Mouse (Mus musculus) lung, postnatal 4 days (tissue): Measurements from ENCODE around the gene Fkbp11.
A peak's percentile ranks its signal among the peaks of the same experiment; 100 is the strongest.

Experiments
- DNase-seq, 2 experiments: peaks; one replicate each; pipeline ENCODE4 v3.0.0; 2021

The Fkbp11 gene

DNA sequence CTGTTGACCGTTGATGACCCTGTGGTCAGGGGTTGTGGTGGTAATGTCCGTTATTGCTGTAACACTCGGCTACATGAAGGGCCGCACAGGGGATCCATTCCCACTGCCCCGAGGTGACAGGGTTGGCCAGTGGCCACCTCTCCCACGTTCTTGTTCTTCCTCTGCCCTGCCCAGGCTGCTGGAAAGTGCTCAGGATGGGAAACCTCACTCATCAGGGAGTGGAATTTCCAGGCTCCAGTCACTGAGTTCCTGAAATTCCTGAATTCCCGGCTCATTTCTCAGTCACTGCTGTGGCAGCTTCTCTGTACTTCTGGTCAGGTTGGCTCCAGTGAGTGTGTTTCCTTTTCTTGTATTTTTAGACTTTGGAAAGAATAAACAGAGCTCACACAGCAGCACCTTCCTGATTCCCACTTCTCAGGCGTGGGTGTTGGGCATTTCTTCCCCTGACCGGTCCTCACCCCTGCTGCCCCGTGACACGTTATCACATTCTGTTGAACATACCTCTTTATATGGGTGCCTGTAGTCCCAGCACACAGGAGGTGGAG lies 35.8 kb downstream of the Fkbp11 start:
- peak; percentile 43 to 72 for DNase-seq

DNA sequence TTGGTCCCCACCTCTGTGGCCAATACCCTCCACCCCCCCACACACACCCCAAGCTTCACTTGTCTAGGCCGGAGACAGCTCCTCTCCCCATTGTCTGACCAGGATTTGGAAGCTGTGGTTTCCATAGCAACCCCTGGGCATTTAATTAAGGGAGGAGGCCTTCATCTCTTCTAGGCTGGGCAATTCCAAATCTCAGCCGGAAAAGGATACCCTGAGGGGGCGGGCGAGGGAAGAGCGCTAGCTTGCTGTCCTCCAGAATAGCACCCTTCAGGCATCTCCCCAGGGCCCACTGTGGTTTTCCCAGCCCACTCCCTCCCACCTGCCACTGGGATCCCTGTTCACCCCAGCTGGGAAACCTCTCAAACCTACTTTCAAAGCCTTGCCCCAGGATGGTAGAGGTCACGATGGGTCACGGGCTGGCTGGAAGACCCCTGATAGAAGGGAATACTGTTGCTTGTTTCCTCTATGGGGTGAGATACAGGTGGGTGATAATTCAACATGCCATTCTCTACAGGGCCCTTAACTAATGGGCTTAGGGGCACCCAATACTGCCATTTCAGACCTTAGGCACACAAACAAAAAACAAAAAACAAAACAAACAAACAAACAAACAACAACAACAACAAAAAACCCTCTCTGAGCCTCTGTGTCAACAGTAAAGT lies 36.4 kb downstream of the Fkbp11 start:
- peak in 1 of 2 experiments; percentile 20 for DNase-seq

DNA sequence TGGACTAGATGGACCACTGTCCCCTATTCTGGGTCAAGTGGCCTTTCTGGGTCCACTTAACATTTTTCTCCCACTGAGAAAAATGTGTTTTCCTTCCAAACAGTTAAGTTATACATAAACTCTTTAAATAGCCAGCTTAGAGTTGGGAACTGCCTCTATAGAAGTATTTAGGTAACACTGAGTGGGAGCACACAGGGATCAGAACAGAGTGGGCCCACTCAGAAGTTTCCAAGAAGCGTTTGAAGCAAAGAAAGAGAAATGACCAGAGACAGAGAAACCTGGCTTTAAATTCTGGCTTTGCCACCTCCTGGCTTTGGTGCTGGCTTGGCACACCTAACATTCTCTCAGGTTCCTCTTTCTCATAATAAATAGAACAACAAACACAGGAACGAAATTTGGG lies 38.3 kb downstream of the Fkbp11 start:
- no peak for DNase-seq

DNA sequence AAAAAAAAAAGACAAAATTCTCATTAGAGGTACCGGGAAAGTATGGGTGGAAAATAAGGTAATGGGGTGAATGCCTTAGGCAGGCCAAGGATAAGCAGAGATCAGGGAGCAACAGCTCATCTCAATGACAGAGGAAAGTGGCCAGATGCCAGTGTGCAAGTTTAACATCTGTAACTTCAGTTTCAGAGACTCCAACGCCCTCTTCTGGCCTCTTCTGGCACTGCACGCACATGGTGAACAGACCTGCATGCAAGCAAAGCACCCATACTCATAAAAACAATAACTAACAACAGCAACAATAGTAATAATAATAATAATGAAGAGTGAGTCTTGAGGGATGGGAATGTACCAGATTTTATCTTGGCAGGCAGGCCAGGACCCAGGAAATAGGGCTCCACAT lies 42.1 kb downstream of the Fkbp11 start:
- DNase-seq: no peak

DNA sequence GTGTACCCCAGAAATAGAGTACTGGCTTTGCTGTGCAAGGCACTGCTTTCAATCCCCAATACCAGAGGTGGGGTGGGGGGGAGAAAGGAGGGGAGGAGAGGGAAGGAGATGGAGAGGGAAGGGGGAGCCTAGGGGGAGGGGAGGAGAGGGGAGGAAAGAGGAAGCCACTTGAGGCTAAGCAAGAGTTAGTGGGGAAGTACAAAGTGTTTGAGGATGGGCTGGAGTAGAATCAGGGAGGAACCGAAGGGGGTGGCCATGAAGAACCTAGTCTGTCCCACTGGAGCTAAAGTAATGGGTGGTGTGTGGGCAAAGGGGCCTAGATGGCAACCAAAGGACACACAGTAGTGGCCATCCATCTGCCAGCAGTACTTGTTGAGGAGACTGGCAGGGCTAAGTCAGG lies 44.3 kb downstream of the Fkbp11 start:
- DNase-seq: no peak

DNA sequence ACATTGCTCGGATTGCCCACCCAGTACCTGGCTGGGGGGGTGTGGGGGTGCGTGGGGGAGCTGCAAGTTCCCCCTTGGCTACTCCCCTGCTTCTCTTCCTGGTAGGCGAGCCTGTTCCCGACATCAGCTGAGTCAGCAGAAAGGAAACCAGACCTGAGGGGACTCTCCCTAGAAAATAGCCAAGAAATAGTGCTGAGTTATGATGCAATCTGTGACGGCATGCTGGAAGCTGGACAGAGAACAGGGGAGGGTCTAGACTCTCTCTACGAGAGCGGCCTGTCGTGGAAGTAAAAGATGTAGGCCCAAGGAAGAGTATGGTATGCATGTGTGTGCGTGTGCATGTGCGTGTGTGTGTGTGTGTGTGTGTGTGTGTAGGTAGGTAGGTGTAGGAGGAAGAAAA lies 44.8 kb downstream of the Fkbp11 start:
- DNase-seq: no peak

- no peak for DNase-seq
Observed at GRCm38 (mm10) chr15:98681633-98682032, 46.4 kb downstream of the Fkbp11 start.

DNA sequence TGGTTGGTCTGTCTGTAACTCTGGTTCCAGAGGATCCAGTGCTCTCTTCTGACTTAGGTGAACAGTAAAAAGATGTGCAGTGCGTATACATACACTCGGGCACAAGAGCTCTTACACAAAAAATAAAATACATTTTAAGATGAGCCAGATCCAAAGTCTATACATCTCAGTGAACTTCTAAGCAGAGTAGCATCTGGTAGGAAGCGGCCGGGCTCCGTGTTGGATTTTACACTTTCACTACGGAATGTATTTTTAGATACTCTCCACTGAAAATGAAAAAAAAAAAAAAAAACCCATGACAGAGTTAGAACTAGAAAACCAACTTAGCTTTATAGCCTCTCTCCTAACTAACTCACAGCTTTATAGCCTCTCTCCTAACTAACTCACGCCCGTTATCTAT lies 47.3 kb downstream of the Fkbp11 start:
- DNase-seq: no peak

DNA sequence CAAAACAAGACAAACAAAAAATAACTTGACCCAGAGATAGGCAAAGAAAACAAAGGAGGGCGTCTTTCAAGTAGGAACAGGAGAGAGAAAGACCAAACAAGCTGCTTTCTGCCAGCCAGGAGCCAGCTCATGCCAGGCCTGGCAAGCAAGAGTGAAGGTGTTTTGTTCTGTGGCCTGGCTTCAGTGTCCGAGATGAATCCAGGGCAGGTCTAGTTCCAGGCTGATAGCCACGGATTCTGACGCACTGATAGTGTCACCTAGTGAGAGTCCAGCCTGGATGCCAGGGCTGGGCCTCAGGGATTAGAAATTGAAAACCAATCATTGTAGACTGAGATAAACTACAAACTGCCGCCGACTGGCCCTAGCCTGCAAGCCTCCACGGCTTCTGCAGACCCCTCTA lies 50.0 kb downstream of the Fkbp11 start:
- DNase-seq: no peak

GRCm38 (mm10) chr15:98676940-98677728 lies 50.9 kb downstream of the Fkbp11 start, which contains the start of gene Rnd1:
TSS of gene Rnd1 (minus strand) at chr15:98677461.
- peak; percentile 85 to 87 for DNase-seq

DNA sequence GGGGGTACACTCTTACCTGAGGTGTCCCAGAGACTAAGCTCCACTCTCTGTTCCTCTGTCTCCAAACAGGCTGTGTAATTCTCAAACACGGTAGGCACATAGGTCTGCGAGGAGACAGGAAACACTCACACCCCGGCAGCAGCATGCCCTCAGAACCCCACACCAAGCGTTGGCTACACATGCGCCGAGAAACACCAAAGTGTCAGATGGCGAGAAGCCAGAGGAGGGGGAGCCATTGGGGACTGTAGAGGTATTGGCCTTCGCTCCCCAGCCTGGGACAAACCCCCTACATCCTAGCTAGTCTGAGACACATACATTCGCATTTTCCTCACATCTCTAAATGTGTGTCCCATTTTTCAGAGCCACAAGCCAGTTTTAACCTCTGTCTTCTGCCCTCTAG lies 51.5 kb downstream of the Fkbp11 start:
- peak in 1 of 2 experiments; percentile 15 for DNase-seq

GRCm38 (mm10) chr15:98675634-98676250 lies 52.3 kb downstream of the Fkbp11 start:
- DNase-seq: no peak

GRCm38 (mm10) chr15:98674994-98675545 lies 52.9 kb downstream of the Fkbp11 start:
- DNase-seq: no peak
